Mouse (Mus musculus): ENCODE measurements around the gene Hnf1b. TPM values are rescaled to one million over a fixed set of nuclear protein-coding genes. Genes with fewer than 3 reads are reported as not detected.
A peak's percentile ranks its signal among the peaks of the same experiment; 100 is the strongest.

The Hnf1b gene
- total and polyA plus RNA-seq, 2 experiments from 2014 or later = 0.27 TPM; not detected in 1

DNA sequence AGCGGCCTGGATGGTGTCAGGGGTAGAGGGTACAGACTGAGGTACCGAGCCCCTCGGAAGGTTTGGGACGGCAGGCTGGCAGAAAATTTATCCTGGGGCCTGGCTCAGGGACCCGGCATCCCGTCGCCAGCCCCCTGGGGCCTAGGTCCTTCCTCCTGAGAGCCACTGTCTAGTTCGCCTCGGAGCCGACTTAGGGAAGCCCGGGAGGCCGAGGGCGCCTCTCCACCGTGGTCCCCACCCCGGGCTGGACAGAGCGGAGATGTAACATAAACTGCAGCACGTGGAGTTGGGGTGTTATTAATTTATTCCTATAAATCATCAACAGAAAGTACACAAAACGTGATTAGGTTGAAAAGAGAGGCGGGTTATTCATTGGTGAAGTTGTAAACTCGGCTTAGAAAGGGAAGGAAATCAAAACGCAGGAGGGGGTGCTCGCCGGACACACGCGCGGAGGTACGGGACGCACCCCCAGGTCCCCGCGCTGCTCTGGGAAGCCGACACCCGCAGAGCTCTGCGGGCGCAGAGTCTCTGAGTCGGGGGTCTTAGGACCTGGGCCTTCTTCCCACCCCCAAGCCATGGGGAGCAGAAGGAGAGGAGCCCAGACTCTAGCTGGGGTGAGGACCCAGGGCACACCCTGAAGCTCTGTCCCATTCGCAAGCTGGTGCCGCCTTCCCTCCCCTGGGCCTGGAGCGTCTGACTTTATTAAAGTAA is 2.8 kb downstream of the Hnf1b start:
- 1% methylated on average over 38 of the region's 38 CpGs for WGBS
- Histone ChIP-seq H3K4me3 (ENCODE audit: low read depth, low read length) (no peak overlapping the region), H3K27me3 (ENCODE audit: insufficient read depth, low read length) (peaks cover 69% of the 10 kb centered on the region), H3K27ac (ENCODE audit: low read depth, low read length) (no peak overlapping the region), H3K36me3 (ENCODE audit: insufficient read depth) (no peaks in the 10 kb centered on the region), H3K9ac (no peak overlapping the region), H3K4me1 (ENCODE audit: insufficient read depth) (no peaks in the 10 kb centered on the region), H3K9me3 (ENCODE audit: low read length) (no peaks in the 10 kb centered on the region), H3K4me2 (ENCODE audit: low read depth) (no peak overlapping the region)
- ATAC-seq (no peak), DNase-seq (peak; percentile 46)
- TF ChIP-seq CTCF (IDR thresholded peaks at IDR 0.05; ENCODE audit: low read depth) = no peak

DNA sequence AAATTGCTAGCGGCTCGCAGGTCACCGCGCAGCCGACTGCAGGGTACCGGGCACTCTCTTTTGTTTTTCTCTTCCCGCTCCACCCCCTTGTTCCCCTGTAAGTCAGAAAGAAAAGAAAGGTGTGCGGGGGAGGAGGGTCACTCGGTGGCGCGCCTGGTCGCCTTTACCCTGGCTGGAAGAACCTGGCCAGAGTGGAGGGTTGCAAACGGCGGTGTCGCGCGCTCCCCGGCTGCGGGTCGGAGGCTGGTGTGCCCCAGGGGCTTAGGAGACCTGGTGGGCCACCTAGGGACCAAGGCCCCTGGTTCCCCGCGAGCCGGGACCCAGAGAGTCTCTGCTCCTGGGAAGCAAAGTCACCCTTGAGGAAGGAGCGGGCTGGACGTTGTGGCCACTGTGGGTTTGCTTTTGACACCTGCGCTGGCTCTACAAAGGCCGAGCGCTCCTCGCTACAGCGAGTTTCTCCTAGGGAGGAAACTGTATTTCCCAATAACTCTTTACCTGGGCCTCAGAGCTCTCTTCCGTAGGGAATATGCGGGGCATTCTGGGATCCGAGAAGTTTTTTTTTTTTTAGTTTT is 3.4 kb downstream of the Hnf1b start:
- DNase-seq (no peak), ATAC-seq (no peak)
- TF ChIP-seq CTCF (IDR thresholded peaks at IDR 0.05; ENCODE audit: low read depth) = no peak
- H3K4me1 ChIP-seq (ENCODE audit: insufficient read depth) = no peaks in the 10 kb centered on the region
- H3K9ac ChIP-seq = no peak overlapping the region
- no peak overlapping the region for H3K4me3 ChIP-seq (ENCODE audit: low read depth, low read length)
- no peak overlapping the region for H3K27ac ChIP-seq (ENCODE audit: low read depth, low read length)
- H3K27me3 ChIP-seq (ENCODE audit: insufficient read depth, low read length) = peaks cover 69% of the 10 kb centered on the region
- H3K4me2 ChIP-seq (ENCODE audit: low read depth) = no peak overlapping the region
- under 1% methylated on average over 33 of the region's 33 CpGs for WGBS
- no peaks in the 10 kb centered on the region for H3K36me3 ChIP-seq (ENCODE audit: insufficient read depth)
- no peaks in the 10 kb centered on the region for H3K9me3 ChIP-seq (ENCODE audit: low read length)

DNA sequence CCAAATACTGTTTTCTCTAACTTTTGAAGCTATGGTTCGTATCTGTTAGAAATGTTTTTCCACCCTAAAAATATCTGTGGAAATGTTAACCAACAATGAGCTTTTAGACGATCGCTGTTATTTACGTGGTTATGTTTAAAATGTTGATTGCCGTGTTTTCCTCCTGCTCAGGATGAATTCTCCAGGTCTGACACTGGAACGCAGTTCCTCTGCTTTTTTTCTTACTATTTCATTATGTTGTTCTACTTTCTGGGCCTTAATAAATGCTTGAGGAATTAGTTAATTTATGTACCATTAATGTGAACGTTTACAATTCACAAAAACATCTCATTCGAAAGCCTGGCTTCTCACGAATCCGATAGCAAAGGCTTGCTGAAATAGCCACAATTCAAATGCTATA is 4.2 kb downstream of the Hnf1b start:
- DNase-seq = peak; percentile 70

DNA sequence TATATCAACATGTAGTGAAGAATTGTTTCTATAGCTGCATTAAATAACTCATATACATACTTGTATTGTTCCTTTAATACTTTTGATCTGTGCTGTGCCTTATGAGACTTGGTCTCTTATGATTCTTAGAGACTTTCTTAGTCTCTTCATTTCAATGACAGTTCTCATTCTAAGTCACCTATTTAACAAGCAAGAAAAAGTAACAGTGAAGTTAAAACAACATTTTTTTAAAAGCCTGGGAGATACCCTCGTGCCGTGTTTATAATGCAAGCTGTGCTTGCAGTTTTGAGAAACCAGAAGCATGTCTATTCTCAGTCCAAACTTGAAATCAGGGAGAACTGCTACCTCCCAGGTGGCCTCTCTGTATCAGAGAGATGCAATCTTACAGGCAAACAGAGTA is 4.8 kb downstream of the Hnf1b start:
- H3K4me2 ChIP-seq (ENCODE audit: low read depth) = no peak overlapping the region
- H3K36me3 ChIP-seq (ENCODE audit: insufficient read depth) = no peaks in the 10 kb centered on the region
- WGBS = 12% methylated on average over 2 of the region's 2 CpGs
- H3K9ac ChIP-seq = no peak overlapping the region
- TF ChIP-seq CTCF (IDR thresholded peaks at IDR 0.05; ENCODE audit: low read depth) = no peak
- ATAC-seq = no peak
- H3K27ac ChIP-seq (ENCODE audit: low read depth, low read length) = no peak overlapping the region
- H3K27me3 ChIP-seq (ENCODE audit: insufficient read depth, low read length) = peaks cover 74% of the 10 kb centered on the region
- H3K9me3 ChIP-seq (ENCODE audit: low read length) = no peaks in the 10 kb centered on the region
- DNase-seq = peak; percentile 9
- no peaks in the 10 kb centered on the region for H3K4me1 ChIP-seq (ENCODE audit: insufficient read depth)
- H3K4me3 ChIP-seq (ENCODE audit: low read depth, low read length) = no peak overlapping the region

More for the DNA sequence above, 4.2 kb downstream of the Hnf1b start:
- Histone ChIP-seq H3K9me3 (ENCODE audit: low read length) (no peaks in the 10 kb centered on the region), H3K4me2 (ENCODE audit: low read depth) (no peak overlapping the region), H3K4me3 (ENCODE audit: low read depth, low read length) (no peak overlapping the region), H3K27ac (ENCODE audit: low read depth, low read length) (no peak overlapping the region), H3K36me3 (ENCODE audit: insufficient read depth) (no peaks in the 10 kb centered on the region), H3K27me3 (ENCODE audit: insufficient read depth, low read length) (peaks cover 70% of the 10 kb centered on the region), H3K9ac (no peak overlapping the region), H3K4me1 (ENCODE audit: insufficient read depth) (no peaks in the 10 kb centered on the region)
- no peak for TF ChIP-seq CTCF (IDR thresholded peaks at IDR 0.05; ENCODE audit: low read depth)
- 4% methylated on average over 10 of the region's 10 CpGs for WGBS
- ATAC-seq = no peak

DNA sequence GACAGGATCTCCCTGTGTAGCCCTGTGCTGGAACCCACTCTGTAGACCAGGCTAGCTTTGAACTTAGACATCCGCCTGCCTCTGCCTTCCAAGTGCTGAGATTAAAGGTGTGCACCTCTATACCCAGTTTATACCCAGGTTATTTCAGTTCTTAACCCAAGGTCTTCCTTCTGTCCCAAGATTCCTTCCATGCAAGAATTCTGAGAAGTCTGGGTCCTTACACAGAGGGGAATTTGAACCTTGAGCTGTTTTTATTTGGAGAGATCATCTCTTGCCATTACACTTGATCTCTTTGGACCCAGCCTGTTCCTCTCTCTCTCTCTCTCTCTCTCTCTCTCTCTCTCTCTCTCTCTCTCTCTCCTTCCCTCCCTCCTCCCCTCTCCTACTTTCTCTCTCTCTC is 7.4 kb downstream of the Hnf1b start:
- TF ChIP-seq CTCF (IDR thresholded peaks at IDR 0.05; ENCODE audit: low read depth) = no peak
- H3K9me3 ChIP-seq (ENCODE audit: low read length) = no peaks in the 10 kb centered on the region

DNA sequence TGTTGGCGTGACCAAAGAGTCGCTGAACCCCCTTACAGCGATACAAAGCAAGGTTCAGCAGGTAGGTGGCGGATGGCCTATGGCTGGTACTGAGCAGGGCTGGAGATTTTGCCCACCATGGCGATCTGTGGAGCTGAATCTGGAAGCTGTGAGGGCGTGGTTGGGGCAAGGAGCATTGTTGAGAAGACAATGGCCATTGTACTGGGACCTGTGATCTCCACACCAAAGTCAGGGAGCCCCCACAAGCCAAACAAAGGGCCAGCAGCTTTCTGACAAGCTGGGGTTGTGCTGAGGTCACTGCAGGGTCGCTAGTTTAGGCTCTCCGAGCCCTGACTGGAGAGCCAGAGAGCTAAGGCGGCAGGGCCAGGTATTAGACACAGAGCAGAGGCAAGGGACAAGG is 15.4 kb downstream of the Hnf1b start:
- no peak for TF ChIP-seq CTCF (IDR thresholded peaks at IDR 0.05; ENCODE audit: low read depth)
- Histone ChIP-seq H3K27ac (ENCODE audit: low read depth, low read length) (no peak overlapping the region), H3K9ac (no peak overlapping the region), H3K36me3 (ENCODE audit: insufficient read depth) (no peaks in the 10 kb centered on the region), H3K27me3 (ENCODE audit: insufficient read depth, low read length) (no peaks in the 10 kb centered on the region), H3K9me3 (ENCODE audit: low read length) (no peaks in the 10 kb centered on the region), H3K4me2 (ENCODE audit: low read depth) (no peak overlapping the region), H3K4me3 (ENCODE audit: low read depth, low read length) (no peak overlapping the region), H3K4me1 (ENCODE audit: insufficient read depth) (no peaks in the 10 kb centered on the region)
- no peak for ATAC-seq
- WGBS = 24% methylated on average over 9 of the region's 9 CpGs
- DNase-seq = no peak

More for the DNA sequence above, 7.4 kb downstream of the Hnf1b start:
- Histone ChIP-seq H3K4me3 (ENCODE audit: low read depth, low read length) (no peak overlapping the region), H3K27me3 (ENCODE audit: insufficient read depth, low read length) (peaks cover 56% of the 10 kb centered on the region), H3K36me3 (ENCODE audit: insufficient read depth) (no peaks in the 10 kb centered on the region), H3K9ac (no peak overlapping the region), H3K27ac (ENCODE audit: low read depth, low read length) (no peak overlapping the region), H3K4me2 (ENCODE audit: low read depth) (no peak overlapping the region), H3K4me1 (ENCODE audit: insufficient read depth) (no peaks in the 10 kb centered on the region)
- WGBS = 81% methylated on average over 1 of the region's 1 CpGs
- ATAC-seq (no peak), DNase-seq (no peak)

DNA sequence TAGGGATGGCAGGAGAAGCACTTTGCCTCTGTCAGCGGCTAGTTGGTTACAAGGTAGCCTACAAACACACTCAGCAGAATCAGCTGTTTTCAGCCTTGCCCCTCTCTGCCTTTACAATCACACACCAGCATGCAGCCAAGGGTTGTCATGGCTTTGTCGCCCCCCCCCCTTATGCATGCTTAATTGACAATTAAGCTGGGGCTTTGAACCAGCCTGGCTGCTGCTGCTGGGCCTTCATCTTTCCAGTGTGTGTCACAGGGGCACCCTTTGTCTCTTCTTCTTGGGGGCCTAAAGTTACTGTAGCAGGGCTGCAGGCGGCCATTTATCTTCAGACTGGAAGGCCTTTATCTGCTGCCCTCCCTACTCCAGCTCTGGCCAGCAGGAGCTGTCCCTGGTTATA is 17.7 kb downstream of the Hnf1b start:
- no peak overlapping the region for H3K27ac ChIP-seq (ENCODE audit: low read depth, low read length)
- TF ChIP-seq CTCF (IDR thresholded peaks at IDR 0.05; ENCODE audit: low read depth) = no peak
- H3K4me2 ChIP-seq (ENCODE audit: low read depth) = no peak overlapping the region
- WGBS = 29% methylated on average over 3 of the region's 3 CpGs
- H3K36me3 ChIP-seq (ENCODE audit: insufficient read depth) = no peaks in the 10 kb centered on the region
- no peaks in the 10 kb centered on the region for H3K27me3 ChIP-seq (ENCODE audit: insufficient read depth, low read length)
- H3K4me1 ChIP-seq (ENCODE audit: insufficient read depth) = no peaks in the 10 kb centered on the region
- ATAC-seq = no peak
- no peak for DNase-seq
- H3K4me3 ChIP-seq (ENCODE audit: low read depth, low read length) = no peak overlapping the region
- no peaks in the 10 kb centered on the region for H3K9me3 ChIP-seq (ENCODE audit: low read length)
- H3K9ac ChIP-seq = no peak overlapping the region
